Mouse (Mus musculus): Measurements from ENCODE around the gene Col13a1.

- TF ChIP-seq CTCF (IDR thresholded peaks at IDR 0.05; ENCODE audit: extremely low read depth, insufficient read depth, low read length) (no peak), POLR2A (IDR thresholded peaks at IDR 0.05; ENCODE audit: extremely low read depth, insufficient read depth, low read length) (no peak)
Observed at GRCm38 (mm10) chr10:61942719-61943118, 36.2 kb downstream of the Col13a1 start.

All from cortical plate, adult 2 months (tissue).